Mouse (Mus musculus) lung, postnatal 10 days (tissue): ENCODE results near the gene Padi4.
A peak's percentile ranks its signal among the peaks of the same experiment; 100 is the strongest.

Experiments used
- DNase-seq: peaks from one replicate; pipeline ENCODE4 v3.0.0; 2021

Padi4 gene

DNA sequence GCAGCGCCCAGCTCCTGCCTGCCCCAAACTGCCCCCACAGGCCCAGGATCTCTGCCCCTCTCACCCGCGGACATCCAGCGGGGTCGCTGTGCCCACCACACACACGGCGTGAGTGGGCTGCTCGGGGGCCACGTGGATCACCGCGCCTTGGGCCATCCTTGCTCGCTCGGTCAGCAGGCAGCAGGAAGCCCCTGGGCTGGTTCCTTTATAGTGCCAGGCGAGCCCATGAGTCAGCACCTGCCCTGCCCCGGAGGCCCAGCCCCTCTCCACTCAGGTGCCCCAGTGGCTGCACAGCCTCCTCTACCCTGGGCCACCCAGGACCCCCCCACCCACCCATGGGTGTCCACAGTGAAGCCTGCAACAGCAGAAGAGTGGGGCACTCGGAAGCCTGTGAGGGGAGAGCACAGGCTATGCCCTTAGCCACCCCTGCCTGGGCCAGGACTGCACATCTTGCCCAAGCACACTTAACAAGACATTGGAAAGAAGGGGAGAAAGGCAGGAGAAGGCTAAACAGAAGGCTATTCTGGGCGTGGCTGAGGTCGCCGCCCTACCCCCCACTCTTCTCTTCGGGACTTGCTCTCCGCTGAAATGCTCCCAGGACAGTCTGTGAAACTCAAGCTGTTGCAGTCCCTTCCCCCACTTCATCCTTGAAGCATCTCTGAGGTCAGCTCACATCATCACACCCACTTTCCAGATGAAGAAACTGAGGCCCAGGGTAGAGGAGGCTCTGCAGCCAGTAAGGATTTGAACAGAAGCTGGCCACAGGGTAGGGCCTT is at the start of gene Padi4:
TSS of gene Padi4 (minus strand) at position 212 of the 776 bp plus-strand sequence.
- no peak for DNase-seq

DNA sequence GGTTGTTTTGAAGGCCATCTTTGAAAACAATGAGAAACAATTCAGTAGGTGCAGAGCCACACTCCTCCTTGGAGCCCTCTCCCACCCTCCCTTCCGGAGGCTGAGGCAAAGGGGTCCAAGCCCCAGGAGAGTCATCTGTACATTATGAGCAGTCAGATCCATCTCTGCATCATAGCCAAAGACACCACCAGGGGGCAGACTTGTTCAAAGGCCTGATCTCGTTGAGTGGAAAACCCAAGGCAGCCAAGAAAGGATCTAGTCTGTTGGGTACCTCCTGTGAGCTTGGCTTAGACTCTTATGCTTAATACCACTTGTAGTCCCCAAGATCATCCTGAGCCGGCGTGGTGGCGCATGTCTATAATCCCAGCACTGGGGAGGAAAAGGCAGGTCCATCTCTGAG is 48.0 kb upstream of the Padi4 start:
- DNase-seq, result peak; percentile 43

DNA sequence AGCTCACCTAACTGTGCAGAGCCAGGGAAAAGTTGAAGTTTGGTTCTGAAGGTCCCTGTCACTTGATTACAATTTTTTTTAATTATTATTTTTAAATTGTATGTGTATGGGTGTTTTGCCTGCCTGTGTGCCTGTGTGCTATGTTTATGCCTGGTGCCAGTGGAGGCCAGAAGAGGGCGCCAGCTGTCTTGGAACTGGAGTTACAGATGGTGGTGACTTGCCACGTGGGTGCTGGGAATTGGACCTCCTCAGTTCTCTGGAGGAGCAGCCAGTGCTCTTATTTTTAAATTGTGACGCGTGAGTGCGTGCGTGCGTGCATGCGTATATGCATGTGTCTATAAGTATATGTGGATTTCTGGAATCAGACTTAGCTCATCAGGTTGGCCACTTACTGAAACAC is 43.4 kb upstream of the Padi4 start:
- DNase-seq, result no peak

DNA sequence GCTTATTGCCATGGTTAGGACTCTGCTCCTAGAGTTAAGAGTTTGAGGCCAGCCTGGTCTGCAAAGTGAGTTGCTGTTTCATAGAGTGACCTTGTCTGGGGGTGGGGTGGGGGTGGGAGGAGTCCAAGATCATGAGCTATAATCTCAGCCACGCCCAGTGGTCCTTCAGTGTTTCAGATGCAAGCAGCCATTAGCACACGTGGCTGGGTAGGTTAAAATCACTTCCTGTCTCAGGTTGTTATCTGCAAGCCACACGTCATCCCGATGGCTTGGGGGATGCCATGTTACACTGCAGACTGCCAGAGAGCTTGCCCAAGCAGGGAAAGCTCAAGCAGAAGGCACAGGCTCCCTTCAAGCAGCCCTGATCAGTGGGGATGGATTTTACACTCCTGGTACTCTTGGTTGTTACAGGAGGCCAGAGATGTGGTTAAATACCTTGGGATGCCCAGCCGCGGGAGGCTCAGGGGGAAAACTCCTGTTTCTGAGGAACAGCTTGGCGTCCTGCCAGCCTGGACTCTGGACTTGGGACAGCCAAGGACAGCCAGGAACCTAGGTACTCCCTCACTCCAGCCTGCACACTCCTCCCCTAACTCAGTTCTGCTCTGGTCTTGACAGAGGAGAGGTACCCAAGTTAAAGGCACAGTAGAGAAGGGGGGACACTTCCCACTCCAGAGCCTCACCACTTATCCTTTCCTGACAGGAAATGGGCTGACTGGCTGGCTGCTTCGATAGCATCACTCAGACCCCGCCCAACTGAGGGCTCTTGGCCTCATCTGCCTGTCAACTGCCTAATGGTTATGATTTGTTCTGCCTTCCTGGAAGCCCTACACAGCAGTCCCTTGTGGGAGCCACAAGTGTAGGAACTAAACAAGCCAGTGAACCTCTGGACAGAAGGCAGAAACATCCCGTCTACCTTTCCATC is 42.2 kb upstream of the Padi4 start:
- DNase-seq, result peak; percentile 76

DNA sequence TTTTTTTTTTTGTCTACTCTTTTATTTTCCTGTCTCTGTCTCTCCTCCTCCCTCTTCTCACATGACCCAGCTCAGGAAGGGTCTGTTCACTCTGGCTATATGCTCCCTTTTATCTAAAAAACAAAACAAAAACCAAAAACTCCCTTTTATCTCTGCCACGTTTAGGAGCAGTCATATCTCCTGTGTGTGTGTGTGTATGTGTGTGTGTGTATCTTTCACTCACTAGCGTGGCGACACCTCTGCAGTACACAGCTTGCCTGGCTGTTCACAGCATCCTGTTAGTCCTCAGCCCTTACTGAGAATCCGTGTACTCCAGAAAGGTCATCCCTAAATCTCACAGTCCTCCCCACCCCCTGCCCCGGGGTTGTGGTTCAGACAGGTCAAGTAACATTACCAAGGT is 41.5 kb upstream of the Padi4 start:
- DNase-seq, result no peak

DNA sequence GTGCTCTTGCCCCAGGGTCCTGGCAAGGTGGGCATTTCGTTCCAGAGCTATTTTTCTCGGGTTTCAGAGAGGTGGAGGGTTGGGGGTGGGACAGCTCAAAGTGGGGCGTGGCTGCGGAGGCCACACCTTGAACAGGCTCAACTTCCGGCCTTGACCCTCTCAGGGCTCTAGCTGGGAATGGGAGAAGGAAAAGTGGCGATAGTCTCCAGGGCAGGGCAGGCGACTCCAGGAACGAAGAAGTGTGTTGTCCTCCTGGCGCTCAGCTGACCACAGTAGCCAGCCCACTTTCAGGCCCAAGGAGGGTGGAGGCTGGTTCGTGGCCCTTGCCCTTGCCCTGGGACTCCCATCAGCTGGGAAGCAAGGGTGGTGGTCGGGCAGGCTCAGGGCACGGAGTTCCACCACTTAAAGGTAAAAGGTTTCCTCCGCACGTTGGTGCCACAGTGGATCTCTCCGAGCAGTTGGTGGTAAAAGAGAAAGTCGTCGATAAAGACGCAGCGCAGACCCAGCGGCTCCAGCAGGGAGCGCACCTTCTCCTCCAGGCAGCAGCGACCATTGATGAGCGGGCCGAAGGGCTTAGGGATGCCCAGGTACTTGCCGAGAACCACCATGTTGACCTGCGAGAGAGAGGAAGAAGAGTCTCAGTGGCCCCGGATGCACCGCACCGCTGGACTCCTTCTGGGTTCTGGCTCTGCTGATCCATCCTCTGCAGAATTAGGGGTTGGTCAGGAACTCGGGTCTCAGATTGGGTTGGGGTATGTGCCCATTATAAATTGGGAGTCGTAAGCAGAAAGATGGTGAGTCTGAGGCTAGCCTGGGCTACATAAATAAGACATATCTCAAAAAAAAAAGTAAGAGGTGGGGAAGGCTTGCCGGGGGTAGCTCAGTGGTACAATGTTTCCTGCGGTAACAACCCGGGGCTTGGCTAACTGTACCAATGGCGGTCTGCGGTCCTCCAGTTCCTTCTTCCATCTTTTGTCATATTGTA is 40.5 kb upstream of the Padi4 start:
- peak; percentile 72 for DNase-seq

DNA sequence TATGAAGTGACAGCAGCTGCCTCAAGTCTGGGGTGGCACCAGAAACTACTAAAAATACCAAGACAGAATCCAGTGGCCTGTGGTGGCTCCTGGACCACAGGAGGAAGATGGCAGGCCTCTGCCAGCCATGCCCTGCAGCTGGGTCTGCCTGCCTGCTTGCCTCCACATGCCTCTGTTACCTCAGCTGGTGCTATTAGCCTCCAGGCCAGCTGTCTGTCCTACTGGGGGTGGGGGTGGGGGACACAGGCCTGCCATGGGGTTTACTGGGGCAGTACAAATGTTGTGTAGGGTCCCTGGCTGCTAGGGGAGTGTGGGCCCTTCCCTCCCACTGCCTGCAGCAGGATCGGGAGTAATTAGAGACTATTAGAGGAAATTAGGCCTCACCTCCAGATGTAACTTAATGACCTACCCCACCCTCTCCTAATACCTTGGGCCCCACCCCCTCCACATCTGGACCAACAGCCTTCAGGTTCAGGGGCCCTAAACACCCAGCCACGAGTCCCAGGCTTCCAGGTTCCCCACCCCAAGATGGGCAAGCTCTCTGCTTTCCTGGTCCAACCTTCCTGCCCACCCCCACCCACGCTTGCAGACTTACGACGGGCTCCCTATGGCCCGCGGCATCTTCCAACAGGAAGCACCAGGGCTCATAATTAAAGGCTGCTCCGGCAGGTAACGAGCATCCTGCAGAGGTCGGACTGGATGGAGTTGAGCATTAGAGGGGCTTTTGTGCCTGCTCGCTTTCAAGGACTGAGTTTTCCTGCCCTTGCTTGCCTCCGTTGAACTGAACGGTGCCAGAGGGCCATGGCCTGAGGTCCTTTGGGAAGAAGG is 39.5 kb upstream of the Padi4 start:
- DNase-seq, result no peak

GRCm38 (mm10) chr4:140812609-140813008 is 38.6 kb upstream of the Padi4 start:
- no peak for DNase-seq

- DNase-seq, result no peak
Observed at GRCm38 (mm10) chr4:140812191-140812590, 38.2 kb upstream of the Padi4 start.

DNA sequence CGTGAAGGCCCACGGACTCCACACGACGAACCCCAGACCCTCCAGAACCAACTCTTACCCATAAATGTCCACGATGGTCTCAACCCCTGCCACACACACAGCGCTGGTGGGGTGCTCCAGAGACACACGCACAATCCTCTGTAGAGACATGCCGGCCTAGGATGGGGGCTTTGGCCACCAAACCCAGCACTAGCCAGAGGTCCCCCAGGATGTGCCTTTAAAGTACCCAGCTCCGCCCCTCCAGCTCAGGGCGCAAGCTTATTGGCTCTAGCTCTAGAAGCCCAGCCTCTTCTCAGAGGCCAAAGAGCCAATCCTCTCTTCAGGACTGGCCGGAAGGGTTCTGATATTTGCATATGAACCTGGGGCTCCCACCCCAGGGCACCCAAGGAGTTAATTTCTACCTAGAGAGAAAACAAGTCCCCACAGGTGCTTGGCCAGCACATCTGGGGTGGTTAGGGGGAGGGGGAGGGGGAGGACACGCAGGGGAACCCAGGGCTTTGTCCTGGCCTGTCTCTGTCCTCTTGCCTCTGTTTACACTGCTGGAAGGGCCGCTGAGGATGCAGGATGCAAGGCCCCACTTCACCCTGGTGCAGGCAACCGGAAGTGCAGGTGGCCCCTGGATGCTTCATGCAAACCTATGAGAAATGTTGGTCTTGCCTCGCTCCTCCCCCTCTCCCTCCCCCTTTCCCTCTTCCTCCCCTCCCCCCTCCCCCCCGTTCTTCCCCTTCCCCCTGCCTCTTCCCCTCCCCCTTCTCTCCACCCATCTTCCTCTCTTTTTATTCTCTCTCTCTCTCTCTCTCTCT is 36.6 kb upstream of the Padi4 start, which contains the start of gene Padi3:
TSS of gene Padi3 (minus strand) at position 191 of the 803 bp plus-strand sequence.
- DNase-seq, result no peak

DNA sequence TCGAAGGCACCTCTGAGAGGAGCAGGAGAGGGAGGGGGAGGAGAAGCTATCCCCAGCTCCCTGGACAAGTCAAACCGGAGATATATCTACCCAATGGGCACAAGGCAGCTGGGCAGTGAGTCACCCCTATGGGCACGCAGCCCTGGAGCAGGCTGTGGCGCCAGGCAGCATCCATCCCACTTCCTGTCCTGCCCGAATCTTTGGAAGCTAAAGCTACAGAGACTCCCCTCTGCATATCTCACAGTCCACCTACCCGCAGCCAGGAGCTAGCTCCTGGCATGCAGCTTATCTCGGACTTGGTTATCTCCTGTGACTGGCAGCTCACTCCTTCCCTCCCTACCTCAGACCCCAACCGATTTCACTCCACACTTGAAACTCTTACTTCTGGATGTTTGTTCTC is 35.1 kb upstream of the Padi4 start:
- DNase-seq, result no peak

GRCm38 (mm10) chr4:140804601-140805000 is 30.6 kb upstream of the Padi4 start:
- no peak for DNase-seq

- DNase-seq, result no peak
Observed at GRCm38 (mm10) chr4:140801364-140801763, 27.3 kb upstream of the Padi4 start.

DNA sequence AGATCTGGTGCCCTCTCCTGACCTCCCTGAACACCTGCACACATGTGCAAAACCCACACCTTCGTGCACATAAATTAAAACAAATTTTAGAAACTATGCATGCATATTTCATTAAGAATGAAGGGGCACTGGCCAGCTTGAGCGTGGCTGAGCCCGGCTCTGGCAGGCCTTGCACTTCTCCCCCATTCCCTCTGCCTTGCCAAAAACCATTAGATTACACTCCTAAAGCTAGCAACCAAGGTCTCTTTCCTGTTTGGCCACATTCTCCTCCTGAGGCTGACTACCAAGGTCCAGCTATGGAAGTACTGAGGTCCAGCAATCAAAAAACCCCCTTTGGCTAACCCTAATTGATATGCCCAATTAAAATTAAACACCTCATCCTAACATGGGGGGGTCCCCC is 22.8 kb upstream of the Padi4 start:
- DNase-seq, result peak; percentile 38

- peak; percentile 86 for DNase-seq
Observed at GRCm38 (mm10) chr4:140794678-140795077, 20.6 kb upstream of the Padi4 start.

- DNase-seq, result no peak
Observed at GRCm38 (mm10) chr4:140793795-140794194, 19.8 kb upstream of the Padi4 start.

DNA sequence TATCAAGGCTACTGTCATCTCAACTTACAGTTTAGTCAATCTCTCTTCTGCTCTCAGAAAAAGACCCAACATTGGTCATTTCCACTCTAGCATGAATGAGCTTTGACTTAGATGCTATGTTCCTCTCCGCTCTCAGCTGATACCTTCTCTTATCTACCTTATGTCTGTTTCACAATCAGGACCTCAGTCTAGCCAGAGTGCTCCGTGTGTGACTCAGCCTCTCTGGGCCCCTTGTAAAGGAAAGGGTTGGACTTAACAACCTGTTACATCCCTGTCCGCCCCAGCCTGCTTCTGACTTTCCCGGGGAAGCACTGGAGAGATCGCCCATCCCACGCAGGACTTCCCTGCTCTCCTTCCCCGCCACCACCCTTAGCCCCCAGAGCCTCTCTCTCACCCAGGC is 18.5 kb upstream of the Padi4 start:
- no peak for DNase-seq

DNA sequence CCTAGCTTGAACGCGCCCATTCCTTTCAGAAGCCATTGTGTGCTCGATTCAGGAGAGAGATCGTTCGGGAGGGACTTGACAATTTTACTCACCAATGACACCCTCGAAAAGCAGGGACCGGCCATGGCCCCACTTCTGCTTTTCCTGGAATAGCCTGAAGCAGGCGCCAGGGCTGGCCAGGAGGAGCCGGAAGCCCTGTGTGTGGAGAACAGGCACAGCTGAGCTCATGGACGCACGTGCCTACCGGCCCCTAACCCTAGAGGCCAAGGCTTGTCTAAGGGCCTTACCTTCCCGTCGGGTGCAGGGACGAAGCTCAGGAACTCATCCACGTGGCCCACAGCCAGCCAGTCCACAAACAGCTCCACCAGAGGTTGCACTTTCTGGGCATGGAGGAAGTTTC is 17.0 kb upstream of the Padi4 start:
- no peak for DNase-seq

- no peak for DNase-seq
Observed at GRCm38 (mm10) chr4:140789983-140790382, 15.9 kb upstream of the Padi4 start.

DNA sequence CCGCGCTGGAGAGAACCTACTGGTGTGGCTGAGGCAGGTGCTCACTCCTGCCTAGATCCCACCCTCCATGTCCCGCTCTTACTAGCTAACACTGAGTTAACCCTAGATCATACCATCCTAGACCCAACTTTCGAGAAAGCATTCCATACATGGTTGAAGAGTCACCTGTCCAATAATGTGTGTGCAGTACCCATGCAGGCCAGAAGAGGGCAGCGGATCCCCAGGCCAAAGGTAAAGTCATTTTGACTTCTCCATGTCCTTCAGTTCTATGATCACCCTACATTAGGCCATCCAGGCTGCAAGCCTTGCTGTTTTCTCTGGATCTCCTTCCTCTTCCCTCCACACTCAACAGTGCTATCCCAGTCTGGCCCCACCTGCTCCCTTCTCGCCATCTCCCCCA is 14.9 kb upstream of the Padi4 start:
- DNase-seq, result peak; percentile 80

DNA sequence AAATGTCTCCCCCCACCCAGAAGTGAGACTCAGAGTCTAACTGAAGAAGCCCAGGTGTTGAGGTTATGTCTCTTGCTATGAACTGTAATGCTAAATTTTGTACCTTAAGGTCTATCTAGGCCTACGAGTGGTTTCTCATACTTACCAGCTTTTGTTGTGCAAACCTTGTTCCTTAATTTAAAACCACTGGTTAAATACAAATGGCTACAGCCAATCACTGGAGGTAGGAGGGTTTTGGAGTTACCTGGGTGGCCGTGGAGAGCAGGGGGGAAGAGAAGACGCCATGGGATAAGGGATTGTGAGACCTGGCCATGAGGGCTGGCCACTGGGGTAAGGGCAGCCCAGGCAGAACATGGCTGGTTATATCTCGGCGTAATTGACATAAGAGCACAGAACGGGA is 14.2 kb upstream of the Padi4 start:
- DNase-seq, result no peak
